Mouse (Mus musculus) hindbrain, postnatal 0 days (tissue): Measurements from ENCODE around the gene Kcnh1. TPM values are rescaled to one million over a fixed set of nuclear protein-coding genes. Genes with fewer than 3 reads are reported as not detected.
A peak's percentile ranks its signal among the peaks of the same experiment; 100 is the strongest.

Source experiments
- ATAC-seq: fragments of 200-750 bp; cut with Nextera tagmentation; 2 replicates; pipeline ENCODE4 v1.8.0; 2017; ENCODE audit warnings: mild to moderate bottlenecking, moderate TSS enrichment, moderate library complexity
- DNase-seq: peaks from one replicate; pipeline ENCODE4 v3.0.0-alpha.2; 2015; ENCODE audit warnings: low spot score
- H3K27ac ChIP-seq: fragments of 300-500 bp; sonication (generic); 2 replicates; pipeline ENCODE4 v1.5.1; 2014; ENCODE audit warnings: mild to moderate bottlenecking
- H3K27me3 ChIP-seq: fragments of 300-500 bp; sonication (generic); 2 replicates; pipeline ENCODE4 v1.6.1; 2014; ENCODE audit warnings: low read length, mixed read lengths; ENCODE audit not compliant: insufficient read depth
- H3K36me3 ChIP-seq: fragments of 300-500 bp; sonication (generic); 2 replicates; pipeline ENCODE4 v1.6.1; 2014; ENCODE audit warnings: low read length, mixed read lengths; ENCODE audit not compliant: insufficient read depth
- H3K4me1 ChIP-seq: fragments of 300-500 bp; sonication (generic); 2 replicates; pipeline ENCODE4 v1.6.1; 2014; ENCODE audit warnings: antibody characterized with exemption, low read length, mixed read lengths; ENCODE audit not compliant: insufficient read depth
- H3K4me2 ChIP-seq: fragments of 300-500 bp; sonication (generic); 2 replicates; pipeline ENCODE4 v1.6.1; 2014; ENCODE audit warnings: low read depth, mild to moderate bottlenecking, low read length, moderate library complexity, mixed read lengths
- H3K4me3 ChIP-seq: fragments of 300-500 bp; sonication (generic); 2 replicates; pipeline ENCODE4 v1.5.1; 2014; ENCODE audit warnings: low read length
- H3K9ac ChIP-seq: fragments of 300-500 bp; sonication (generic); replicated peaks from 2 replicates; pipeline ENCODE4 v1.6.1; 2014; ENCODE audit warnings: mild to moderate bottlenecking, low read length, moderate library complexity, mixed read lengths
- H3K9me3 ChIP-seq: fragments of 300-500 bp; sonication (generic); 2 replicates; pipeline ENCODE4 v1.6.1; 2016; ENCODE audit warnings: low read length, mixed read lengths
- CTCF ChIP-seq: IDR thresholded peaks from 2 replicates; pipeline ENCODE4 v1.5.1; 2016; ENCODE audit warnings: antibody characterized with exemption, control low read depth, low read depth
- WGBS: fragments of 180-500 bp; shearing (Covaris S2); extraction: QIAGEN DNeasy Blood & Tissue Kit; methylation state at CpG from one replicate; pipeline ENCODE4 v1.1.7; 2014; 5-methylcytosine and 5-hydroxymethylcytosine counted together
- polyA plus RNA-seq: library from polyadenylated mRNA; unstranded; fragments of >200 nt; fragmentation: Nextera tagmentation; extraction: Ambion mirVana; gene quantifications from 2 replicates; pipeline ENCODE4 v1.2.1, GENCODE M21; 2015
- total RNA-seq: library from RNA; depleted of rRNA; stranded (reverse); fragments of >200 nt; gene quantifications from 2 replicates; pipeline ENCODE4 v1.2.3, GENCODE M21; 2014

Gene Kcnh1
- total and polyA plus RNA-seq, 2 experiments from 2014 or later: 2.9 to 7.0 TPM

DNA sequence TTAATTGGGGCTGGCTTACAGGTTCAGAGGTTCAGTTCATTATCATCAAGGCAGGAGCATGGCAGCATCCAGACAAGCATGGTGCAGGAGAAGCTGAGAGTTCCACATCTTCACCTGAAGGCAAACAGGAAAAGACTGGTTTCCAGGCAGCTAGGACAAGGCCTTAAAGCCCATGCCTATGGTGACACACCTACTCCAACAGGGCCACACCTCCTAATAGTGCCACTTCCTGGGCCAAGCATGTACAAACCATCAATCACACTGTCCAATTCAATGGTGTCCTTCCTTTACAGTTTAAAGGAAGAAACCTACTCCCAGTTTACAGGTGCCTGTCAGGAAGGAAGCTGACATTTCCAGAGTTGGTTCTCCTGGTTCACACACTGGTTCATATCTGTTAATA lies 105.3 kb downstream of the Kcnh1 start:
- Histone ChIP-seq H3K4me1 (0 out of 2 replicates have a peak, but pooled peaks cover 3% of the 10 kb centered on the region), H3K36me3 (no peaks in the 10 kb centered on the region), H3K4me3 (no peak overlapping the region), H3K4me2 (no peak overlapping the region), H3K9me3 (no peaks in the 10 kb centered on the region), H3K9ac (no peak overlapping the region), H3K27me3 (no peaks in the 10 kb centered on the region), H3K27ac (no peak overlapping the region)
- ATAC-seq: no peak
- DNase-seq: no peak
- no peak for TF ChIP-seq CTCF

DNA sequence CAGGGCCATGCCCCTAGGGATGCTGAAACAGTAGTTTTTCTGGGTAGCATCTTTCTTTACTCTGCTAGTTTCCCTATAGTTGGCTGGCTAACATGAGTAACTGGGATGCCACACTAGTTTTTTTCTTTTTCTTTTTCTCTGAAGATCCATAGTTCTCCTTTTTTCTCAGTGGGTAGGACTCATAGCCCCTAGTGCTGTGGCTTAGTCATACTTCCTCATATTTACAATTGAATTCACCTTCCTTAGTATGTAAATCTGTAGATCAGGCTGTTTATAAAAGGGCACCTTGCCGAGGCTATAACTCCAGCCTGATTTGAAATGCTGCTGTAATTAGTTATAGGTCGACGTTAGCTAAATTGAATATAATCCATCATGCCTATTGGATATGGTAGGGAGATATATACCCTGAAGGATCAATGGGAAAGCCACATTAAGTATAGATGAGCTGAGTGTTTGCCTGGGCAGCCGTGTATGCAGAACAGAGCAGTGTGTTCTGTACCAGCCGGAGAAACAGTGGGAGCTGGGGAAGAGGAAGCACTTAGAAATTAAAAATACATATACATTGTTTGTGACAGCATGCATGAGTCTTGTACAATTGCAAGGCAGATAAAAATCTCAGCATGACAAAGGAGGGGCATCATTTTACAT lies 107.0 kb downstream of the Kcnh1 start:
- no peak overlapping the region for H3K27ac ChIP-seq
- H3K9ac ChIP-seq: no peak overlapping the region
- H3K4me1 ChIP-seq: 0 out of 2 replicates have a peak, but pooled peaks cover 3% of the 10 kb centered on the region
- H3K4me3 ChIP-seq: no peak overlapping the region
- H3K4me2 ChIP-seq: no peak overlapping the region
- TF ChIP-seq CTCF: no peak
- no peaks in the 10 kb centered on the region for H3K36me3 ChIP-seq
- 63% methylated on average over 5 of the region's 5 CpGs for WGBS
- H3K9me3 ChIP-seq: no peaks in the 10 kb centered on the region
- ATAC-seq: no peak
- no peak for DNase-seq
- H3K27me3 ChIP-seq: no peaks in the 10 kb centered on the region

DNA sequence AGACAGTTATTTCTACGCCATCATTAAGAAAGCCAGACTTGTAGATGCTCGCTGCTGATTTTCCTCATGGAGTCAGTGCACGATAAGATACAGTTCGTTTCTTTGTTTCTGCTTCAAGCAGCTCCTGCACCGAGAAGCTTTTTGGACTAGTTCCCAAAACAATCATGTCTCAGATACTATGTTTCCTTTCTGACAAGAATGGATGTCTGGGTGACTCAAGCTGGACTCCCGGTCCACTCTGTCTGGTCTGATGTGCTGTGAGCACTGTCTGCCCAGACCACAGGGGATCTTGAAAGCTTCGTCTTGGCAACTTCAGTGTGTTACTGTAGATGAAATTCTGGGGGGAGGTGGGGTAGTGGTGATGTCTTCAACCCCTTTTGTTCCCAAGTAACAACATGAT lies 109.8 kb downstream of the Kcnh1 start:
- Histone ChIP-seq H3K9me3 (no peaks in the 10 kb centered on the region), H3K27ac (no peak overlapping the region), H3K9ac (no peak overlapping the region), H3K4me2 (no peak overlapping the region), H3K36me3 (no peaks in the 10 kb centered on the region), H3K27me3 (no peaks in the 10 kb centered on the region), H3K4me3 (no peak overlapping the region), H3K4me1 (0 out of 2 replicates have a peak, but pooled peaks cover 3% of the 10 kb centered on the region)
- WGBS: 37% methylated on average over 7 of the region's 7 CpGs
- DNase-seq (peak; percentile 32), ATAC-seq (peak; percentile 69; the same call in 1 of the 2 replicates)
- TF ChIP-seq CTCF: no peak

DNA sequence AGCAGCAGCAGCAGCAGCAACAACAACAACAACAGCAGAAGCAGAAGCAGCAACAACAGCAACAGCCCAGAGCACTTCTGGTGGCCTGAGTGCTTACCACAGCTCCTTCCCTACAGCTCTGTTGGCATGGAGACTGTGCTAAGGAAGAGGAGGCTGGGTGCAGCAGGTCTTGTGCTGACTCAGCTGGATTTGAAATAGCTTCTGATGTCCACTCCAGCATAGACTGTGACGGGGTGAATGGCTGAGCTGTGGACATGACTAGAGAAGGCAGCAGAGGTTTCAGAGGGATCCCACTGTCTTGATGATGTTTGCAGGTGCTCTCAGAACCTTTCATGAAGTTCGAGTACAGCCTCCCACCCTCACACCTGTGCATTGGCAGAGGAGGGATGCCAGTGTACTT lies 113.0 kb downstream of the Kcnh1 start:
- no peak for ATAC-seq
- no peak overlapping the region for H3K4me2 ChIP-seq
- H3K9me3 ChIP-seq: no peaks in the 10 kb centered on the region
- no peak for DNase-seq
- no peaks in the 10 kb centered on the region for H3K36me3 ChIP-seq
- TF ChIP-seq CTCF: no peak
- H3K4me1 ChIP-seq: 0 out of 2 replicates have a peak, but pooled peaks cover 3% of the 10 kb centered on the region
- no peak overlapping the region for H3K27ac ChIP-seq
- H3K9ac ChIP-seq: no peak overlapping the region
- no peaks in the 10 kb centered on the region for H3K27me3 ChIP-seq
- H3K4me3 ChIP-seq: no peak overlapping the region
- WGBS: 65% methylated on average over 2 of the region's 2 CpGs

DNA sequence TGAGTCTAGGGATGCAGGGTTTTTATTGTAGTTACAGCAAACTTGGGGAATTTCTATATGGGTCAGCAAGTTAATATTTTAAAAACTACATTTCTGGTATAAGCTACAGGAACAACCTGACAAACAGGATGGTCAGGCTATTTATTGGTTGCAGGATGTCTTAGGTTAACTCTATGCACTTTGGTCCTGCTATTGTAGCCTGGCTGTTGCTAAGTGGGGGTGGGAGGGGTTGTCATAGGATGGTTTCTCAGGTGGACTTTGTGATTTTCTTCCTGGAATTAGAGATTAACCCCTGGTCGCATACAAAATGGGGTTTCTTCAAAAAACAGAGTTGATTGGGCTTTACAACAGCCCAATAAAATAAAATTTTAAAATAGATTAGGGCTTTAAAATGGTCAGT lies 114.6 kb downstream of the Kcnh1 start:
- Histone ChIP-seq H3K4me1 (no peaks in the 10 kb centered on the region), H3K9ac (no peak overlapping the region), H3K4me2 (no peak overlapping the region), H3K27me3 (no peaks in the 10 kb centered on the region), H3K9me3 (no peaks in the 10 kb centered on the region), H3K4me3 (no peak overlapping the region), H3K27ac (no peak overlapping the region), H3K36me3 (no peaks in the 10 kb centered on the region)
- DNase-seq: no peak
- 87% methylated on average over 1 of the region's 1 CpGs for WGBS
- no peak for ATAC-seq
- no peak for TF ChIP-seq CTCF

DNA sequence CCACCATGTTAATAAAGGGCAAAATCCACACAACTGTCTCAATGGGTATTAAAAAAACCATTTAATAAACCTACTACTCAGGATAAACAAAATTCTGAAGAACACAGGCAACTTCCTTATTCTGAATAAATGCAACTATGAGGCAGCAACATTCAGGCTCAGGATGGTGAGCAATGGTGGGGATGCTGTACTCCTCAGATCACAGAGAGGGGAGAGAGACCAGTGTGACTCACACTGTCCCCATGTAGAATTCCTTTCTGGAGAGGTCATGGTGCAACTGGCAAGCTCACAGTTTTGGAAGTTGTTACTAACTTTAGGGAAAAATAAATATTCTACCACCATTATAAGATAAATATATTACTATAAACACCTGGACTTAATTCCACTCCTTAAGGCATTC lies 116.5 kb downstream of the Kcnh1 start:
- Histone ChIP-seq H3K9ac (no peak overlapping the region), H3K4me3 (no peak overlapping the region), H3K36me3 (no peaks in the 10 kb centered on the region), H3K27me3 (no peaks in the 10 kb centered on the region), H3K4me2 (no peak overlapping the region), H3K27ac (no peak overlapping the region), H3K4me1 (no peaks in the 10 kb centered on the region), H3K9me3 (no peaks in the 10 kb centered on the region)
- TF ChIP-seq CTCF: no peak
- ATAC-seq (no peak), DNase-seq (no peak)

DNA sequence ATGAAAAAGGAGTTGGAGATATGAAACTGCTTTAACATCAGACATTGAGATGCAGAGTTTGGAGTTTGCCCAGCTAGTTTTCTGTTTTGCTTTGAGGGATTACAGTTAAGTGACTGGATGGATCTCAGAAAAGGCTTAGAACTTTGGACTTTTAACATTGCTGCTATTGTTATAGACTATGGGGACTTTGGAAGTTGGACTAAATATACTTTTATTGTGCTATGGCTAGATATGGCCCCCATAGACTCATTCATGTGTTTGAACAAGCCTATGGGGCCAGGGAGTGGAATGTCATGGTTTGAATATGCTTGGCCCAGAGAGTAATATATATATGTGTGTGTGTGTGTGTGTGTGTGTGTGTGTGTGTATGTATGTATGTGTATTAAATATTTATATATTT lies 120.7 kb downstream of the Kcnh1 start:
- Histone ChIP-seq H3K27ac (no peak overlapping the region), H3K27me3 (no peaks in the 10 kb centered on the region), H3K9me3 (no peaks in the 10 kb centered on the region), H3K4me2 (no peak overlapping the region), H3K4me3 (no peak overlapping the region), H3K9ac (no peak overlapping the region), H3K36me3 (no peaks in the 10 kb centered on the region), H3K4me1 (no peaks in the 10 kb centered on the region)
- ATAC-seq: no peak
- TF ChIP-seq CTCF: no peak
- no peak for DNase-seq
